Mouse (Mus musculus) intestine, embryonic 14.5 days (tissue): ENCODE results near the gene Ikzf1. TPM values are rescaled to one million over a fixed set of nuclear protein-coding genes. Genes with fewer than 3 reads are reported as not detected.

Source experiments
- ATAC-seq: fragments of 200-750 bp; cut with Nextera tagmentation; replicated peaks from 2 replicates; pipeline ENCODE4 v1.8.0; 2017; ENCODE audit warnings: low read depth, moderate number of reproducible peaks, moderate TSS enrichment, moderate library complexity; ENCODE audit not compliant: low FRiP score, low TSS enrichment
- DNase-seq: peaks from one replicate; pipeline ENCODE4 v3.0.0-alpha.2; 2018; ENCODE audit warnings: low spot score
- H3K27ac ChIP-seq: fragments of 300-500 bp; sonication (generic); 2 replicates; pipeline ENCODE4 v1.5.1; 2014; ENCODE audit warnings: low read depth, mild to moderate bottlenecking, control low read depth
- H3K27me3 ChIP-seq: fragments of 300-500 bp; sonication (generic); replicated peaks from 2 replicates; pipeline ENCODE4 v1.6.1; 2014; ENCODE audit warnings: low read length, control low read depth; ENCODE audit not compliant: control insufficient read depth, insufficient read depth
- H3K36me3 ChIP-seq: fragments of 300-500 bp; sonication (generic); 2 replicates; pipeline ENCODE4 v1.6.1; 2014; ENCODE audit warnings: low read length, control low read depth; ENCODE audit not compliant: control insufficient read depth, insufficient read depth
- H3K4me1 ChIP-seq: fragments of 300-500 bp; sonication (generic); replicated peaks from 2 replicates; pipeline ENCODE4 v1.6.1; 2014; ENCODE audit warnings: low read length, control low read depth, mixed read lengths; ENCODE audit not compliant: control insufficient read depth, insufficient read depth
- H3K4me2 ChIP-seq: fragments of 300-500 bp; sonication (generic); 2 replicates; pipeline ENCODE4 v1.6.1; 2014; ENCODE audit warnings: low read length
- H3K4me3 ChIP-seq: fragments of 300-500 bp; sonication (generic); 2 replicates; pipeline ENCODE4 v1.5.1; 2014; ENCODE audit warnings: low read depth, low read length, control low read depth, mixed read lengths
- H3K9ac ChIP-seq: fragments of 300-500 bp; sonication (generic); 2 replicates; pipeline ENCODE4 v1.6.1; 2014; ENCODE audit warnings: mild to moderate bottlenecking, low read length
- H3K9me3 ChIP-seq: fragments of 300-500 bp; sonication (generic); 2 replicates; pipeline ENCODE4 v1.6.1; 2016; ENCODE audit warnings: low read length, control low read depth; ENCODE audit not compliant: control insufficient read depth
- WGBS: fragments of 180-500 bp; shearing (Covaris S2); extraction: QIAGEN DNeasy Blood & Tissue Kit; methylation state at CpG from one replicate; pipeline ENCODE4 v1.1.7; 2014; 5-methylcytosine and 5-hydroxymethylcytosine counted together
- polyA plus RNA-seq: library from polyadenylated mRNA; unstranded; fragments of >200 nt; fragmentation: Nextera tagmentation; extraction: Ambion mirVana; gene quantifications from 2 replicates; pipeline ENCODE4 v1.2.1, GENCODE M21; 2014

Ikzf1 gene
- polyA plus RNA-seq, 1 experiment from 2014 or later = 2.1 TPM

- Histone ChIP-seq H3K4me3 (no peak overlapping the region), H3K27ac (no peak overlapping the region), H3K9ac (no peak overlapping the region), H3K4me2 (no peak overlapping the region), H3K36me3 (no peaks in the 10 kb centered on the region), H3K4me1 (no peaks in the 10 kb centered on the region), H3K27me3 (no peaks in the 10 kb centered on the region), H3K9me3 (no peaks in the 10 kb centered on the region)
- DNase-seq = no peak
- WGBS = 79% methylated on average over 8 of the region's 8 CpGs
- ATAC-seq = no peak
These were observed 96.9 kb downstream of the Ikzf1 start for GRCm38 (mm10) chr11:11781728-11782127.

- 67% methylated on average over 6 of the region's 6 CpGs for WGBS
- Histone ChIP-seq H3K4me1 (no peaks in the 10 kb centered on the region), H3K9me3 (no peaks in the 10 kb centered on the region), H3K4me2 (no peak overlapping the region), H3K27me3 (no peaks in the 10 kb centered on the region), H3K36me3 (no peaks in the 10 kb centered on the region), H3K9ac (no peak overlapping the region), H3K4me3 (no peak overlapping the region), H3K27ac (no peak overlapping the region)
- no peak for ATAC-seq
- no peak for DNase-seq
These were observed 100.7 kb downstream of the Ikzf1 start for GRCm38 (mm10) chr11:11785457-11785856.

- peak; percentile 89 for DNase-seq
- Histone ChIP-seq H3K9me3 (no peaks in the 10 kb centered on the region), H3K36me3 (no peaks in the 10 kb centered on the region), H3K27me3 (no peaks in the 10 kb centered on the region), H3K4me2 (peak overlapping the region; percentile 32), H3K9ac (no peak overlapping the region), H3K27ac (no peak overlapping the region), H3K4me1 (no peaks in the 10 kb centered on the region), H3K4me3 (no peak overlapping the region; the same call in 1 of the 2 replicates)
- peak; percentile 93 for ATAC-seq
- under 1% methylated on average over 8 of the region's 8 CpGs for WGBS
These were observed 103.7 kb downstream of the Ikzf1 start for GRCm38 (mm10) chr11:11788521-11788974.

- Histone ChIP-seq H3K4me2 (no peak overlapping the region), H3K4me1 (no peaks in the 10 kb centered on the region), H3K9ac (no peak overlapping the region), H3K4me3 (no peak overlapping the region), H3K27me3 (no peaks in the 10 kb centered on the region), H3K36me3 (peaks cover 32% of the 10 kb centered on the region), H3K9me3 (no peaks in the 10 kb centered on the region), H3K27ac (no peak overlapping the region)
- 37% methylated on average over 1 of the region's 1 CpGs for WGBS
- DNase-seq (no peak), ATAC-seq (peak; percentile 55; the same call in 1 of the 2 replicates)
These were observed 109.8 kb downstream of the Ikzf1 start for GRCm38 (mm10) chr11:11794626-11795025.

GRCm38 (mm10) chr11:11798690-11799089, 113.9 kb downstream of the Ikzf1 start:
- WGBS = 98% methylated on average over 1 of the region's 1 CpGs
- Histone ChIP-seq H3K27ac (no peak overlapping the region), H3K4me3 (no peak overlapping the region), H3K9me3 (no peaks in the 10 kb centered on the region), H3K4me2 (no peak overlapping the region), H3K36me3 (peaks cover 70% of the 10 kb centered on the region), H3K27me3 (no peaks in the 10 kb centered on the region), H3K4me1 (no peaks in the 10 kb centered on the region), H3K9ac (no peak overlapping the region)
- DNase-seq (no peak), ATAC-seq (no peak)

- WGBS = 98% methylated on average over 3 of the region's 3 CpGs
- no peak overlapping the region for H3K4me2 ChIP-seq
- H3K4me1 ChIP-seq = no peaks in the 10 kb centered on the region
- H3K36me3 ChIP-seq = peaks cover 85% of the 10 kb centered on the region
- no peaks in the 10 kb centered on the region for H3K27me3 ChIP-seq
- H3K9ac ChIP-seq = no peak overlapping the region
- DNase-seq (no peak), ATAC-seq (no peak)
- no peak overlapping the region for H3K27ac ChIP-seq
- no peaks in the 10 kb centered on the region for H3K9me3 ChIP-seq
- H3K4me3 ChIP-seq = no peak overlapping the region
These were observed 115.5 kb downstream of the Ikzf1 start for GRCm38 (mm10) chr11:11800304-11800703.

GRCm38 (mm10) chr11:11801067-11801466, 116.3 kb downstream of the Ikzf1 start:
- peaks cover 92% of the 10 kb centered on the region for H3K36me3 ChIP-seq
- 91% methylated on average over 9 of the region's 9 CpGs for WGBS

GRCm38 (mm10) chr11:11804421-11804820, 119.6 kb downstream of the Ikzf1 start:
- H3K9ac ChIP-seq = no peak overlapping the region
- no peaks in the 10 kb centered on the region for H3K9me3 ChIP-seq
- no peak overlapping the region for H3K4me3 ChIP-seq
- peaks cover 3% of the 10 kb centered on the region for H3K4me1 ChIP-seq
- ATAC-seq (no peak), DNase-seq (no peak)
- H3K36me3 ChIP-seq = peaks cover 65% of the 10 kb centered on the region
- WGBS = 86% methylated on average over 5 of the region's 5 CpGs
- H3K27me3 ChIP-seq = no peaks in the 10 kb centered on the region
- H3K27ac ChIP-seq = no peak overlapping the region
- H3K4me2 ChIP-seq = no peak overlapping the region

More at GRCm38 (mm10) chr11:11801067-11801466, 116.3 kb downstream of the Ikzf1 start:
- Histone ChIP-seq H3K9ac (no peak overlapping the region), H3K4me1 (no peaks in the 10 kb centered on the region), H3K9me3 (no peaks in the 10 kb centered on the region), H3K4me2 (no peak overlapping the region), H3K27me3 (no peaks in the 10 kb centered on the region), H3K4me3 (no peak overlapping the region), H3K27ac (no peak overlapping the region)
- ATAC-seq (no peak), DNase-seq (no peak)

GRCm38 (mm10) chr11:11805951-11806350, 121.1 kb downstream of the Ikzf1 start:
- H3K4me1 ChIP-seq = peaks cover 10% of the 10 kb centered on the region
- H3K9me3 ChIP-seq = no peaks in the 10 kb centered on the region
- H3K9ac ChIP-seq = no peak overlapping the region
- H3K27me3 ChIP-seq = no peaks in the 10 kb centered on the region
- ATAC-seq (no peak), DNase-seq (no peak)
- peaks cover 51% of the 10 kb centered on the region for H3K36me3 ChIP-seq
- H3K4me3 ChIP-seq = no peak overlapping the region
- 86% methylated on average over 4 of the region's 4 CpGs for WGBS
- no peak overlapping the region for H3K4me2 ChIP-seq
- no peak overlapping the region for H3K27ac ChIP-seq
